Mouse (Mus musculus) stomach, postnatal 0 days (tissue): ENCODE data around the gene Gm3099. TPM values are rescaled to one million over a fixed set of nuclear protein-coding genes. Genes with fewer than 3 reads are reported as not detected.
"Not testable (repeated sequence)": the region's sequence is repeated elsewhere in the genome, so short reads cannot be mapped to it uniquely, and the experiment has no call there.

Experiments used
- ATAC-seq: fragments of 200-750 bp; cut with Nextera tagmentation; 2 replicates; pipeline ENCODE4 v1.8.0; 2017; ENCODE audit not compliant: low FRiP score, low TSS enrichment
- DNase-seq: peaks from one replicate; pipeline ENCODE4 v3.0.0-alpha.2; 2016; ENCODE audit warnings: low spot score
- H3K27ac ChIP-seq: fragments of 300-500 bp; sonication (generic); replicated peaks from 2 replicates; pipeline ENCODE4 v1.5.1; 2014; ENCODE audit warnings: mild to moderate bottlenecking, control low read depth
- H3K27me3 ChIP-seq: fragments of 300-500 bp; sonication (generic); 2 replicates; pipeline ENCODE4 v1.6.1; 2014; ENCODE audit warnings: low read length; ENCODE audit not compliant: control insufficient read depth, insufficient read depth
- H3K36me3 ChIP-seq: fragments of 300-500 bp; sonication (generic); 2 replicates; pipeline ENCODE4 v1.6.1; 2014; ENCODE audit warnings: low read length, mixed read lengths; ENCODE audit not compliant: control insufficient read depth, insufficient read depth
- H3K4me1 ChIP-seq: fragments of 300-500 bp; sonication (generic); replicated peaks from 2 replicates; pipeline ENCODE4 v1.6.1; 2014; ENCODE audit warnings: antibody characterized with exemption; ENCODE audit not compliant: control insufficient read depth, insufficient read depth
- H3K4me2 ChIP-seq: fragments of 300-500 bp; sonication (generic); replicated peaks from 2 replicates; pipeline ENCODE4 v1.6.1; 2014; ENCODE audit warnings: low read depth, mild to moderate bottlenecking, control low read depth, moderate library complexity
- H3K4me3 ChIP-seq: fragments of 300-500 bp; sonication (generic); 2 replicates; pipeline ENCODE4 v1.5.1; 2014; ENCODE audit warnings: low read depth, low read length, control low read depth
- H3K9ac ChIP-seq: fragments of 300-500 bp; sonication (generic); 2 replicates; pipeline ENCODE4 v1.6.1; 2014; ENCODE audit warnings: mild to moderate bottlenecking, low read length, control low read depth, mixed read lengths
- H3K9me3 ChIP-seq: fragments of 300-500 bp; sonication (generic); 2 replicates; pipeline ENCODE4 v1.6.1; 2016; ENCODE audit warnings: low read length; ENCODE audit not compliant: control insufficient read depth
- WGBS: fragments of 180-500 bp; shearing (Covaris S2); extraction: QIAGEN DNeasy Blood & Tissue Kit; methylation state at CpG from one replicate; pipeline ENCODE4 v1.1.7; 2014; 5-methylcytosine and 5-hydroxymethylcytosine counted together
- polyA plus RNA-seq: library from polyadenylated mRNA; unstranded; fragments of >200 nt; fragmentation: Nextera tagmentation; extraction: Ambion mirVana; gene quantifications from 2 replicates; pipeline ENCODE4 v1.2.1, GENCODE M21; 2015

The Gm3099 gene
- polyA plus RNA-seq: 0.05 TPM in 1 of 2 replicates, not detected in the other

- H3K36me3 ChIP-seq, ATAC-seq, H3K27ac ChIP-seq, H3K4me3 ChIP-seq, H3K9me3 ChIP-seq, H3K27me3 ChIP-seq, H3K9ac ChIP-seq, H3K4me1 ChIP-seq, H3K4me2 ChIP-seq, DNase-seq: not testable (repeated sequence)
- 86% methylated on average over 1 of the region's 3 CpGs for WGBS
These were observed at the start of gene Gm3099 for GRCm38 (mm10) chr14:3998094-3998493. Gene Gm3099 (plus strand): TSS chr14:3998394.

DNA sequence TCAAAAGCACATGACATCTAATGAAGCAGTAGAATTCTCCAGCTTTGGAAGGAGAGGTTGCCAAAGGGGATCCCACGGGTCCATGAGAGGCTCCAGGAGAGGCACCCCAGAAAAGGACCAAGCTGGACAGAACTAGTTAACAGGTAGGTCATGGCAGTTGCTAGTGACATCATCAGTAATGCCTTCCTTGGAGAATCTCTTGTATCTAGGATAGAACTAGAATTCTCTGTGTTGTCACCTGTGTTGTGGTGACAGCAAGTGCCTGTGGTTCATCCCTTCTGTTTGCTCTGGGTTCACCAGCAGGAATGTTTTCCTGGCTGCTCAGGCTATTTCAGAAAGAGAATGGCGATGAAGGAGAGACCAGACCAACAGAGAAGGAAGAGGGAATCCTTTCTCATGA lies 34.9 kb upstream of the Gm3099 start, which contains the start of gene Gm3095:
Gene Gm3095 (plus strand): TSS at position 301 of the 400 bp plus-strand sequence.
- not testable (repeated sequence) for H3K4me3 ChIP-seq, H3K27ac ChIP-seq, H3K27me3 ChIP-seq, H3K4me2 ChIP-seq, ATAC-seq, H3K4me1 ChIP-seq, DNase-seq, H3K9ac ChIP-seq, H3K36me3 ChIP-seq, H3K9me3 ChIP-seq
- WGBS: no CpG with 5 or more reads among the region's 2 CpGs

GRCm38 (mm10) chr14:4023641-4024040 lies 25.4 kb downstream of the Gm3099 start, which contains the start of gene Gm5796:
Gene Gm5796 (plus strand): TSS chr14:4023941.
- not testable (repeated sequence) for H3K27ac ChIP-seq, H3K4me2 ChIP-seq, H3K4me3 ChIP-seq, H3K9ac ChIP-seq, H3K4me1 ChIP-seq, H3K36me3 ChIP-seq, H3K27me3 ChIP-seq, H3K9me3 ChIP-seq, DNase-seq, ATAC-seq
- no CpG with 5 or more reads among the region's 3 CpGs for WGBS

Other genes with a start within 250 kb of the Gm3099 start
- not detected in 2 replicates for gene Gm3002, start 188.3 kb upstream of the Gm3099 start, polyA plus RNA-seq
- 0.53 TPM in 1 of 2 replicates, not detected in the other for gene Gm3033, start 152.1 kb upstream of the Gm3099 start, polyA plus RNA-seq
- gene Gm2916, start 114.2 kb upstream of the Gm3099 start, polyA plus RNA-seq: 0.19 TPM in 1 of 2 replicates, not detected in the other
- not detected in 2 replicates for gene Gm3029, start 66.6 kb upstream of the Gm3099 start, polyA plus RNA-seq
- gene Gm3095, start 34.8 kb upstream of the Gm3099 start, polyA plus RNA-seq: not detected in 2 replicates
- gene Gm5796, start 25.5 kb downstream of the Gm3099 start, polyA plus RNA-seq: 0.07 and 0.15 TPM in 2 replicates
- not detected in 2 replicates for gene Gm3115, start 85.7 kb downstream of the Gm3099 start, polyA plus RNA-seq
- 0.50 TPM in 1 of 2 replicates, not detected in the other for gene Gm8108, start 112.1 kb downstream of the Gm3099 start, polyA plus RNA-seq
- not detected in 2 replicates for gene Gm3127, start 166.6 kb downstream of the Gm3099 start, polyA plus RNA-seq
- 0.10 and 0.22 TPM in 2 replicates for gene Gm2974, start 184.2 kb downstream of the Gm3099 start, polyA plus RNA-seq